Comparison of ENCODE assay signal across 30 mouse cellular contexts in the genomic region with DNA sequence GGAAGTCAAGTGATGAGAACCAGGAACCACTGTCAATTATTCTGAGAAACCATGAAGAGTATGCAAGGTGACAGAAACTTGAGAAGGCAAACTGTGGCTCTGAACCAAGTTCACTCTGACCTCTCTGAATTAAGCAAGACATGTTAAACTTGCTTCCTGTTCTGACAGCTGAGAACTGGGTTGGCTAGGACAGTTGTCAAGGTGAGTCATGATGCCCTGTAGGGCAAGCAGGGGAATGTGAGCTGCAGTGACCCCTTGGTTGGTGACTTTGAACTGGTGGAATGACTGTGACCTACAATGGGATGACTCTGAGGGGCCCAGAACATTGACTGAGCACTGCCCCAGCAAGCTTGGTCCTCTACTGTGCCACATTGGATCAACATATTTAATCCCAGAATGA.
DNase-seq lines count a peak whose midpoint lies in the region; ATAC-seq and TF ChIP-seq lines count a peak whose summit lies in the region.
"Had no signal": no experiment of that assay in that cellular context is flagged by ENCODE, and none has a peak within 500 bp of the region (broad histone marks: within the 10 kb centered on the region; RNA-seq: fewer than 3 reads in every experiment).

No protein-coding gene starts in this region.

- no peak overlapping the region for H3K4me2 ChIP-seq in liver, postnatal 0 days (ENCODE audit: low read depth, low read length)
- no peak overlapping the region for H3K4me2 ChIP-seq in liver, embryonic 12.5 days
- H3K4me2 ChIP-seq: embryonic facial prominence, embryonic 12.5 days; forebrain, embryonic 12.5 days; heart, embryonic 12.5 days; hindbrain, embryonic 14.5 days; neural tube, embryonic 15.5 days had no signal

- H3K9ac ChIP-seq in liver, postnatal 0 days (replicated peaks) = no peak overlapping the region
- no peak overlapping the region for H3K9ac ChIP-seq in liver, embryonic 12.5 days
- H3K9ac ChIP-seq: embryonic facial prominence, embryonic 12.5 days; forebrain, embryonic 12.5 days; forebrain, postnatal 0 days; heart, embryonic 12.5 days; hindbrain, embryonic 14.5 days; neural tube, embryonic 15.5 days had no signal

- H3K36me3 ChIP-seq in liver, postnatal 0 days (replicated peaks; ENCODE audit: insufficient read depth, low read length) = no peaks in the 10 kb centered on the region
- H3K36me3 ChIP-seq in liver, embryonic 12.5 days = no peaks in the 10 kb centered on the region
- H3K36me3 ChIP-seq: embryonic facial prominence, embryonic 12.5 days; forebrain, embryonic 12.5 days; heart, embryonic 12.5 days; neural tube, embryonic 15.5 days had no signal

- peak overlapping the region; percentile 52 for H3K27ac ChIP-seq in gastrocnemius, adult 2 months
- no peak overlapping the region for H3K27ac ChIP-seq in liver, postnatal 0 days (ENCODE audit: low read depth)
- no peak overlapping the region for H3K27ac ChIP-seq in liver, embryonic 12.5 days
- H3K27ac ChIP-seq: embryonic facial prominence, embryonic 12.5 days; forebrain, embryonic 12.5 days; hindbrain, embryonic 14.5 days; neural tube, embryonic 15.5 days had no signal

- TF ChIP-seq CTCF in gastrocnemius, adult 2 months (IDR thresholded peaks at IDR 0.05) = no peak
- TF ChIP-seq CTCF in liver, postnatal 0 days (IDR thresholded peaks at IDR 0.05; ENCODE audit: low read depth) = no peak

- H3K9me3 ChIP-seq in liver, postnatal 0 days (ENCODE audit: low read length) = no peaks in the 10 kb centered on the region
- H3K9me3 ChIP-seq in liver, embryonic 12.5 days (replicated peaks) = no peaks in the 10 kb centered on the region
- H3K9me3 ChIP-seq: embryonic facial prominence, embryonic 12.5 days; forebrain, embryonic 12.5 days; heart, embryonic 12.5 days; neural tube, embryonic 15.5 days had no signal

- peak; percentile 35; the same call in 1 of the 2 replicates for ATAC-seq in liver, postnatal 0 days
- no peak for ATAC-seq in liver, embryonic 12.5 days
- ATAC-seq in megakaryocyte, adult 5-6 weeks (ENCODE audit: poor library complexity, severe bottlenecking) = peak; percentile 22; the same call in 1 of the 2 replicates
- ATAC-seq: activated CD4-positive, CD25-positive, alpha-beta regulatory T cell, adult 4 months; forebrain, postnatal 0 days; intestine, postnatal 0 days; lung, postnatal 0 days had no signal

- no peaks in the 10 kb centered on the region for H3K27me3 ChIP-seq in liver, postnatal 0 days (ENCODE audit: insufficient read depth, low read length)
- no peaks in the 10 kb centered on the region for H3K27me3 ChIP-seq in liver, embryonic 12.5 days (replicated peaks)
- H3K27me3 ChIP-seq: embryonic facial prominence, embryonic 12.5 days; forebrain, embryonic 12.5 days; heart, embryonic 12.5 days; neural tube, embryonic 15.5 days had no signal

- H3K4me1 ChIP-seq in liver, postnatal 0 days (ENCODE audit: insufficient read depth) = no peaks in the 10 kb centered on the region
- no peaks in the 10 kb centered on the region for H3K4me1 ChIP-seq in liver, embryonic 12.5 days
- H3K4me1 ChIP-seq: forebrain, embryonic 12.5 days; neural tube, embryonic 15.5 days had no signal

- peak; percentile 48 for DNase-seq in gastrocnemius, adult 2 months
- no peak for DNase-seq in gastrocnemius, postnatal 10 days
- no peak for DNase-seq in liver, postnatal 0 days
- no peak for DNase-seq in yolk sac, embryonic 10.5 days (ENCODE audit: low spot score)
- DNase-seq in adrenal gland, postnatal 4 days (ENCODE audit: low spot score in 2 of 2) = no peak
- DNase-seq: adrenal gland, postnatal 10 days; cerebellum, adult 11-12 months; cerebellum, adult 9-11 months; embryo, embryonic 11 days; forebrain, postnatal 0 days; kidney, adult 9 months; kidney, postnatal 10 days; liver; lung, adult 18-20 months; lung, postnatal 4 days; midbrain, embryonic 14.5 days; retina, postnatal 1 day; right cerebral cortex, postnatal 25 days; spleen, adult 18-20 months; thymus, postnatal 14 days had no signal

- no peak for TF ChIP-seq EP300 in liver, postnatal 0 days (IDR thresholded peaks at IDR 0.05; ENCODE audit: low read depth)

- H3K4me3 ChIP-seq in gastrocnemius, adult 2 months = no peak overlapping the region
- no peak overlapping the region for H3K4me3 ChIP-seq in liver, postnatal 0 days (ENCODE audit: low read depth, low read length)
- no peak overlapping the region for H3K4me3 ChIP-seq in liver, embryonic 12.5 days
- H3K4me3 ChIP-seq: embryonic facial prominence, embryonic 12.5 days; forebrain, embryonic 12.5 days; heart, embryonic 12.5 days; neural tube, embryonic 15.5 days had no signal

- intact Hi-C loops in gastrocnemius, adult 2 months (cut with DNase I) = no loop called here
